Mouse (Mus musculus) left cerebral cortex, adult 18-20 months (tissue): ENCODE measurements around the gene Itga9. TPM values are rescaled to one million over a fixed set of nuclear protein-coding genes. Genes with fewer than 3 reads are reported as not detected.

Experiments used
- DNase-seq, 2 experiments: peaks; one replicate each; pipeline ENCODE4 v3.0.0; 2021 to 2022; ENCODE audit warnings: low spot score in 2 of 2, mixed read lengths in 1 of 2
- total RNA-seq, 2 experiments: library from RNA; stranded (reverse); gene quantifications; 2 replicates each; pipeline ENCODE4 v1.2.3; 2021

The Itga9 gene
- total RNA-seq, 2 experiments from 2014 or later = 5.6 to 7.5 TPM

GRCm38 (mm10) chr9:118722789-118723325, 116.4 kb downstream of the Itga9 start:
- DNase-seq = no peak

DNA sequence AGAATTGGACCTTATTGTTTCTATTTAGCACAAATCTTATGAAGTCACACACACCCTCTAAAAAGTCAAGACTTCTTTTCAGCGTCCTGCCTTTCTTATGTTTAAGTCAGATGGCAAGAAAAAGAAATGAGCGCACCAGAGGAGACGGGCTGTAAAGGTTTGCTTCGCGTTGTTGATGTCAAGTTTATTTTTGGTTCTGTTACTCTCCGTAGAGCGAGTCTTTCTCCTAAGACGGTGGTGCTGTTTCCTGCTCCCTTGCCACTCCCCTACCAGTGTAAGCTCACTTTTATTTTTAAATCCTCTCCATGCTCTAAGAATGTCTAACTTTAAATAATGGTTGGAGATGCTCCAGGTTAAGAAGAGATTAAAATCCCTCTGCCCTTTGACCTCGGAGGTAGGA, 118.6 kb downstream of the Itga9 start:
- DNase-seq = no peak

DNA sequence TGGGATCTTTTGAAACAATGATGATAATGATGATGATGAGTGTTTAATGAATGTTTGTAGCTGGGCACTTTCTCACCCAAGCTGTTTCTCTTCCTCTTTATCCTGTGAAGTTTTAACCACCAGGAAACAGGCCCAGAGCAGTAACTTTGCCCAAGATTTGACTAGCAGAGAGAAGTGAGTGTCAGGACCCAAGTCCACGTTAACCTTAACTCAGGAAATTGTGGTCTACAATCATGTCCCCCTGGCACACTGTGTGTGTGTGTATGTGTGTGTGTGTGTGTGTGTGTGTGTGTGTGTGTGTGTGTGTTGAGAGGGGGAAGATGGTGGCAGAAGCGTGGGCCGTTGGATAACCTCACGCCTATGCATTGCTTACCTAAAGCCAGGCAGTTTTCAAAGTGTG, 120.1 kb downstream of the Itga9 start:
- no peak for DNase-seq

- no peak for DNase-seq
Measured at GRCm38 (mm10) chr9:118728296-118728695, 121.8 kb downstream of the Itga9 start.

- peak; percentile 27 to 52 for DNase-seq
Measured at GRCm38 (mm10) chr9:118728987-118729386, 122.5 kb downstream of the Itga9 start.

- no peak for DNase-seq
Measured at GRCm38 (mm10) chr9:118730172-118730571, 123.7 kb downstream of the Itga9 start.

DNA sequence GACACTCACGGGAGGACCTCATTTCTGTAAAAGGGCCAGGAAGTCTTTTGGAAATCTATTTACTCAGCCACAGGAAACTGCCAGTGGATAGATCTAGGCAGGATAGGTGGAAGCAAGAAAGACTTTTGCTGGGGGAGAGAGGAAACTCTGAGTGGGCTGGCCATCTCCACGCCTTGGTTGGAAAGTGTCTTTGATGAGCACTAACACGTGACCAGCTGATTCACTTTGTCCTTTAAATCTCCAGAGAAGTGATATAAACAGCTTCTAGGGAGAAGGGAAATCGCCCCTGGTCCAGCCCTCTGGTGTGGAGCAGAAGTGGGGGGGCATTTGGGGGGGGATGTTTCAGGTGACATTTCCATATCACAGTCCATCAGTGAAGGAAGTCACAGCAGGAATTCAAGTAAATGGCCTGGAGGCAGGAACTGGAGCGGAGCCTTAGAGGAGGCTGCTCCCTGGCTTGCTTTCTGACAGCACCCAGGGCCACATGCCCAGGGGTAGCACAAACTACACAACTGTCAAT, 124.4 kb downstream of the Itga9 start:
- no peak for DNase-seq

DNA sequence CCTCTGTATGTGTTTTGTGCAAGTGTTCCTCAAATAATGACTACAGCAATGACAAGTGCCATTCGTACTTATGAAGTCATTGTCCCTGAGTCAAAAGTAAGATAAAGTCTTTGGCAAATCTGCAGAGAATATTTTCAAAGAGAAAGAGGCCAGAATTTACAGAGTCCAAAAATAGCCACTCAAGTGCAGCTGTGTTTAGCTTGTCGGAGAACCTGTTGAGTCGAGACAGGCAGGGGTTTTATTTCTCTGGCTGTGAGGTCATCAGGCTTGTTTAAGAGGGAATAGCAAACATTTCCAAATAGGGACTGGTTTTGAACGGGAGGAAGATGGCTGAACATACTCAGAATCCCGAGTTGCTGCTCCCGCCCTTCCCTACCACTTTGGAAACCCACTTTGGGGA, 125.2 kb downstream of the Itga9 start:
- DNase-seq = no peak

- DNase-seq = no peak
Measured at GRCm38 (mm10) chr9:118733601-118734000, 127.1 kb downstream of the Itga9 start.

DNA sequence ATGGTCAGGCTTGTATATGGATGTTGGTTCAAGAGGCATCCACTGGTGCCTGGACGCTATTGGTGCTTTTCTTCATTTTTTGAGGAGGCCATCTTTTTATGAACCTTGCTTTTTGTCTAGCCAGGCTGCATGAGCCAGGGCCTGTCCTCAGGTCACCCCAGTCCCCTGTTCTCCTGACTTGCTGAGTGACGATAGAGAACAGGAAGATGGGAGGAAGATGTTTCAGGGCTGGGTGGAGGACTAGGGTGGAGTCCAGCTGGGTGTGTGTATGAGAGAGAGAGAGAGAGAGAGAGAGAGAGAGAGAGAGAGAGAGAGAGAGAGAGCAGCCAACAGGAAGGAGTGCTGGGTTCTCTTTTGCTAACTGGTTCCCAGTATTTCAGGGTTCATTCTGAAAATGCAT, 130.6 kb downstream of the Itga9 start:
- no peak for DNase-seq

GRCm38 (mm10) chr9:118737601-118738137, 131.2 kb downstream of the Itga9 start:
- DNase-seq = peak in 1 of 2 experiments; percentile 10

DNA sequence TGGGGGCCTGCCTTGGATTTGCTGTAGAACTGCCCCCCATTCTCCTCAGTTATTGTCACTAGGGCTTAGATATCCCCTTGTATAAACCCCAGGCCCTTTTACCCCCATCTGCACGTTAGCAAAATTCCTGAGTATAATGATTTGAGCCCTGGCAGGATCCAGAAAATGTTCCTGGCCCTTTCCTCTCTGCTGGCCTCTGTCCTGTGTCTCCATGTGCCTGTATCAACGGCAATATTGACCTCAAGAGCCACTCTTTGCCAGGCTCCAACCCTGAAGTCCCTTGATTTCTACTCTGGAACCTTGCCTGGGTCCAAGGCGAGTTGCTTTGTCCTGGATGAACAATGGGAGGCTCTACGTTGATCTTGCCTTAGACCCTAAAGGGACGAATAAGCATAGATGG, 131.8 kb downstream of the Itga9 start:
- no peak for DNase-seq

DNA sequence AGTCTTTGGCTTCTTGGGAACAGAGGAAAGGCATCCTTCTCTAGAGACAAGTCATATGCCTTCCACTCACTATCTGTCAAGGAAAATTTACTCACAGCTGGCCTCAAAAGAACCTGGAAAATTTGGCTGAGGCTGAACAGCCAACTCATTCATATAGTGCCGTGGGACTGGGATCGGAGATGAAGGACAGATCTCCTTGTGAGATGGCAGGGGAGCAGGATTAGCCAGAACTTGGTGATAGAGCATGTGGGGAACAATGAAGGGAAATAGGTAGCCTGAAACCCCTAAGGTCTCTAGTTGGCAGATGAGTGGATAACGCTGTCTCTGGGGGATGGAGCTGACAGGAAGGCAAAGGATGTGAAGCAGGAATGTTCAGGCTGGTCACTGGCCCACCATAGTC, 132.6 kb downstream of the Itga9 start:
- no peak for DNase-seq

GRCm38 (mm10) chr9:118739659-118740058, 133.2 kb downstream of the Itga9 start:
- no peak for DNase-seq

DNA sequence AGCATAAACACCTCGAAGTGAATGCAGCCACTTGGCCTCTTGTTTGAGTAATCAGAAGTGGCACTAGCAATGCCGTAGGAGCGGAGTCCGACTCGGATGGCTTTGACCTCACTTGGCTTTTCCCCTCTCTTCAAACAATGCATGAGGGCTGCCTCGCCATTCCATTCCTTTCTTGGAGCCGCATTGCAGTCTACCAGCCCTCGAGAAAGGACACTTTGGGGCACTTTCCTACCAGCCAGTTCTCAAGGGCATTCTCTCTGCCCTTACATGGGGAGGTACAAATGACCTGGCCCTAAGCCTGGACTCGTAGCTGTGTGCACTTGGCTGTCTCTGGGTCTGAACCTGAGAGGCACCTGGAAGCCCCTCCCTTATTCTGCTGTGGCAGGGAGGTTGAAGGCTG, 134.8 kb downstream of the Itga9 start:
- no peak for DNase-seq

- no peak for DNase-seq
Measured at GRCm38 (mm10) chr9:118749335-118749949, 143.0 kb downstream of the Itga9 start.

DNA sequence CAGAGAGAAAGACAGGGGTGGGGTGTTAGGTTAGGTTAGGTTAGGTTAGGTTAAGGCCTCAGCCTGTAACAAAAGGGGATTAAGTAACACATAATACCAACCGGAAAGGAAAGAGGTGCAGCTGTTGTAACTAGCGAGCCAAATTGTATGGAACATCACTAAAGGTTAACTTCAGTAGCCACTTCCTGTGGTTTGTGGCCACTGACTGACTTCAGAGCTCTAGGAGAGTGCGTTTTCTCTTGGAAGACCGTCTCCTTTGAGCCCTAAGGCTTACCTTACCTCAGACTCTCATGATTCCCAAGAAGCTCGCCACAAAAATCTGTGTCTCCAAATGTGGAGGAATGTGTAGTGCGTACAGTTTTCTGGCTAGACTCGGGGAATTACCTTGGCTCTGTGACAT, 144.3 kb downstream of the Itga9 start:
- no peak for DNase-seq

DNA sequence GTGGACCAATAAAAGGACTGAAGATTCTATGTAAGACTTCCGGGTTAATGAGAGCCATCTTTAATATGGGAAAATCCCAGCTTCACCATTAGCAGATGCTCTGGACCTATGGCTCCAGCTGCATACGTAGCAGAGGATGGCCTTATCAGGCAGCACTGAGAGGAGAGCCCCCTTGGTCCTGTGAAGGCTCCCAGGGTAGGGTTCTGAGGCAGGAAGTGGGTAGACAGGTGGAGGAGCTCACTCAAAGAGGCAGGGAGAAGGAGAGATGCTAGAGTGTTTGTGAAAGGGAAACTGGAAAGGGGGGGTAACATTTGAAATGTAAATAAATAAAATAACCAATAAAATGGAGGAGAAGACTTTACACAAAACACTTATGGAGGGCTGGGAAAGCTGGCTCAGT, 145.9 kb downstream of the Itga9 start:
- no peak for DNase-seq

GRCm38 (mm10) chr9:118759462-118759861, 153.0 kb downstream of the Itga9 start:
- DNase-seq = no peak

DNA sequence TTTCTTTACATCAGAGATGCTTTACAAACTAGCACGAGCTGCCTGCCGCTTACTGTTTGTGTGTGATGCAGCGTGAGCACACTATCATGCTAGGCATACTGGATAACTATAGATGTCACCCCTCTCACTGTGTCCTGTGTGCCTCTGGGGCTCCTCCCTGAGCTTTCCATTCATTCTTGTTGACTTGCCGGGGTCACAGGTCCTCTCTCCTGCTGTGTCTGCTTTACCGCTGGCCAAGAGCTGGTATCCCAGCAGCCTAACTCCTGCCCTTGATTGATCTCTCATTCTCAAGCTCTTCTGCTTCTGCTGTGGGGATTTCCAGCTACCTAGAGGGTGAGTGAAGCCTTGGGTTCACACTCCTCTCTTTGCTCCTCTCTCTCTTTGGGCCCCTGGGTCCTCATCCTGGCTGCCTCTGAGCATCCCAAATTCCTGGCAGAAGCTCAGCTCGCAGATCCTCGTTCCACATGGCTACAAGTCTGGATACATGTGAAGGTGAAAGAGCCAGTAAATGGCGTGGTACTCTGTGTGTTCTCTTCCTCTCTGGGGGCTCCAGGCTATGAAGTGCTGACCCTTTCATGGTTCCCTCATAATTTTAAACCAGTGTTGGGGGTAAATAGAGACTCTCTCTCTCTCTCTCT, 155.6 kb downstream of the Itga9 start:
- DNase-seq = no peak

- peak; percentile 65 to 69 for DNase-seq
Measured at GRCm38 (mm10) chr9:118762759-118763158, 156.3 kb downstream of the Itga9 start.

DNA sequence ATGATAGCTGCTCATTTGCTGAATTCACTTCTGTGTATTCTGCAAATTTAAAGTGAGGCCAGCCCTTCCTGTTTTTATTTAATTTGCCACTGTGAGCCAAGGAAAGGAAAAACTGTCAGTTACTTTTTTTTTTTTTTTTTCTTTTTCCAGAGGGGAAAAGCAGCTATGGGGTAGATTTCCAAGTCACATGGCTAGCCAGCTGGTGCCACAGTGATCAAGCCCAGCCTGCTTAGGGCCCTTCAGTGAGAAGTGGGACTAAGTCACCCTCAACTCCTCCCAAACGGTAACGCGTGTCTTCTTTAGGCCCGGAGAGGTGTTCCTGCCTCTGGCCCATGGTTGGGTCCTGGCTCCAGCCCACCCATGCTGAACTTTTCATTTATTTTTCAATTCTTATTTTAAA, 156.7 kb downstream of the Itga9 start:
- no peak for DNase-seq
